8 mouse cellular contexts compared by ENCODE assay signal in the genomic region with DNA sequence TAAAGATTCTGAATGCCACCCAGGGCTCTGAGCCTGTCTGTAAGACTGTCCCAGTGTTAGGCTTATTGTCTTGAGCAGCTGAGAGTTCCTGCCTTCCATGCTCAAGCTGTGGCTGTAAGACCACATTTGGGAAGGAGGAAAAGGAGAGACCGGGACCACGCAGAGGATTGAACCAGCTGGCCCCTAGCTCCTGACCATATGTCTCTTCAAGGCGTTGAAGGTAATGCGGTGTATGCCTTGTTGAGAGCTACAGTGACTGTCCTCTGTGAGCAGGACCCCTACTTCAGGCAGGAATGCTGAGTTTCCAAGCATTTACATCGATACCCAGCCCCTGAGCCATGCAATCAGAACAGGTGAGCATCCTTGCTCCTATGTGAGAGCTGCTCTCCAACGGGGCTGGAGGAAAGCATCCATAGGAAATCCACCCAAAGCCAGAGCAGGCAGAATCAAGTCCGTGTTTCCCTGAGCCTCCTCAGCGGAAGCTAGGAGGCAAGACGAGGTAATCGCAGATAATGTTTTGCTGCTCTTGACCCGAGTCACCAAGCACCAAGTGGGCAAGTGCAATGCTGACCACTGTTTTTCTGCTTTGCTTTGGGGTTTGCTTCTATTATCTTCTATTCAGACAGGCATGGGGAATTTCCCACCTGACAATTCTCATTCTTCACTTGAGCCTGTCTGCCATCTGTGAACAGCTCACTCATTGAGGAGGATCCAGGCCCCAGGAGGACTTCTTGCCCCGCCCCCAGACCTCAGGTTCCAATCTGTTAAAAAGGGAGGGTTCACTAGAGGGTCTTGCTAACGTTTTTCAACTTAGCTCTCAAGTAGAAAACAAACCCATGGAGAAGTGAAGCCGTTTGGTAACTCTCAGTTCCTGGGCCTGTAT. TPM values are rescaled to one million over a fixed set of nuclear protein-coding genes. Genes with fewer than 3 reads are reported as not detected.
DNase-seq lines count a peak whose midpoint lies in the region; ATAC-seq and TF ChIP-seq lines count a peak whose summit lies in the region.
"Had no signal": no experiment of that assay in that cellular context is flagged by ENCODE, and none has a peak within 500 bp of the region (broad histone marks: within the 10 kb centered on the region; RNA-seq: fewer than 3 reads in every experiment).

No protein-coding gene starts in this region.

- no peaks in the 10 kb centered on the region for H3K27me3 ChIP-seq in lung, embryonic 16.5 days (ENCODE audit: control insufficient read depth, insufficient read depth, low read depth, low read length)
- H3K27me3 ChIP-seq in intestine, embryonic 14.5 days (replicated peaks; ENCODE audit: control insufficient read depth, insufficient read depth, low read length): no peaks in the 10 kb centered on the region

- peak overlapping the region; percentile 15 for H3K4me3 ChIP-seq in lung, embryonic 16.5 days (ENCODE audit: low read length)
- H3K4me3 ChIP-seq in intestine, embryonic 14.5 days (ENCODE audit: low read depth, low read length): no peak overlapping the region
- H3K4me3 ChIP-seq in olfactory bulb, adult 2 months (ENCODE audit: insufficient read depth, low read depth, low read length): peak overlapping the region; percentile 25; the same call in 1 of the 2 replicates
- H3K4me3 ChIP-seq: liver, embryonic 13.5 days had no signal

- TF ChIP-seq CTCF in olfactory bulb, adult 2 months (IDR thresholded peaks at IDR 0.05; ENCODE audit: insufficient read depth, low read depth, low read length): no peak

- 44% methylated on average over 14 of the region's 14 CpGs for WGBS in lung, embryonic 16.5 days
- WGBS in intestine, embryonic 14.5 days: 42% methylated on average over 14 of the region's 14 CpGs
- 41% methylated on average over 14 of the region's 14 CpGs for WGBS in olfactory bulb, adult 2 months

- H3K9ac ChIP-seq in lung, embryonic 16.5 days (ENCODE audit: low read length): peak overlapping the region; percentile 11; the same call in 1 of the 2 replicates
- no peak overlapping the region for H3K9ac ChIP-seq in intestine, embryonic 14.5 days (ENCODE audit: low read length)
- H3K9ac ChIP-seq: liver, embryonic 13.5 days had no signal

- H3K9me3 ChIP-seq in lung, embryonic 16.5 days (ENCODE audit: control insufficient read depth, low read length): no peaks in the 10 kb centered on the region
- H3K9me3 ChIP-seq in intestine, embryonic 14.5 days (ENCODE audit: control insufficient read depth, low read length): no peaks in the 10 kb centered on the region
- H3K9me3 ChIP-seq: liver, embryonic 13.5 days had no signal

- H3K27ac ChIP-seq in lung, embryonic 16.5 days (ENCODE audit: low read length): no peak overlapping the region
- no peak overlapping the region for H3K27ac ChIP-seq in intestine, embryonic 14.5 days (ENCODE audit: low read depth)
- H3K27ac ChIP-seq in olfactory bulb, adult 2 months (ENCODE audit: insufficient read depth, low read depth, low read length): no peak overlapping the region
- H3K27ac ChIP-seq: liver, embryonic 13.5 days had no signal

- peak overlapping the region; percentile 40 for H3K4me2 ChIP-seq in lung, embryonic 16.5 days (ENCODE audit: low read depth, low read length)
- H3K4me2 ChIP-seq in intestine, embryonic 14.5 days (ENCODE audit: low read length): peak overlapping the region; percentile 35

- TF ChIP-seq POLR2A in olfactory bulb, adult 2 months (IDR thresholded peaks at IDR 0.05; ENCODE audit: insufficient read depth, low read depth, low read length): no peak

- ATAC-seq in lung, embryonic 16.5 days (ENCODE audit: low read depth): no peak
- ATAC-seq in intestine, embryonic 14.5 days (replicated peaks; ENCODE audit: low FRiP score, low TSS enrichment, low read depth): no peak

- peaks cover 23% of the 10 kb centered on the region for H3K4me1 ChIP-seq in lung, embryonic 16.5 days (replicated peaks; ENCODE audit: control insufficient read depth, insufficient read depth, low read length)
- peaks cover 21% of the 10 kb centered on the region for H3K4me1 ChIP-seq in intestine, embryonic 14.5 days (replicated peaks; ENCODE audit: control insufficient read depth, insufficient read depth, low read length)
- peaks cover 38% of the 10 kb centered on the region for H3K4me1 ChIP-seq in olfactory bulb, adult 2 months (ENCODE audit: control insufficient read depth, insufficient read depth, low read length)

- DNase-seq in lung, postnatal 14 days: no peak
- peak; percentile 63 for DNase-seq in embryo, embryonic 11 days
- DNase-seq in intestine, embryonic 14.5 days (ENCODE audit: low spot score): no peak
- DNase-seq in thymus, adult 18-20 months: no peak
- DNase-seq in gastrocnemius, postnatal 4 days (ENCODE audit: low spot score in 2 of 2): no peak

- H3K36me3 ChIP-seq in lung, embryonic 16.5 days (ENCODE audit: control insufficient read depth, insufficient read depth, low read length): no peaks in the 10 kb centered on the region
- no peaks in the 10 kb centered on the region for H3K36me3 ChIP-seq in intestine, embryonic 14.5 days (ENCODE audit: control insufficient read depth, insufficient read depth, low read length)
- H3K36me3 ChIP-seq: liver, embryonic 13.5 days had no signal

RNA-seq across cellular contexts. Expression of gene Nuak1, which starts 3.0 kb away (rescaled TPM):
- 2.2 and 2.6 TPM in 2 replicates for polyA plus RNA-seq in lung, embryonic 16.5 days (2015; fragmentation: Nextera tagmentation; extraction: Ambion mirVana)
- 0.93 and 1.2 TPM in 2 replicates for polyA plus RNA-seq in intestine, embryonic 14.5 days (2014; fragmentation: Nextera tagmentation; extraction: Ambion mirVana)
- polyA plus RNA-seq in olfactory bulb, adult 2 months (2012; ENCODE audit: insufficient read depth, insufficient read length, low replicate concordance, missing spikeins): not detected in 2 replicates
- total RNA-seq in gastrocnemius, postnatal 4 days (2021): 10 to 100 TPM; 19.9 to 20.7 TPM
